In genomic region chr10:78464201-78464791, GRCm38 (mm10) we compare ENCODE assay signal across 8 mouse cellular contexts. TPM values are rescaled to one million over a fixed set of nuclear protein-coding genes. Genes with fewer than 3 reads are reported as not detected.
DNase-seq lines count a peak whose midpoint lies in the region; ATAC-seq and TF ChIP-seq lines count a peak whose summit lies in the region.

No protein-coding gene starts in this region.

- peak overlapping the region; percentile 73 for H3K4me3 ChIP-seq in liver, adult 2 months (ENCODE audit: insufficient read depth, low read depth, low read length)
- peak overlapping the region; percentile 71 for H3K4me3 ChIP-seq in forebrain, postnatal 0 days (ENCODE audit: low read depth, low read length)
- H3K4me3 ChIP-seq in midbrain, embryonic 11.5 days (ENCODE audit: low read depth, low read length), result peak overlapping the region; percentile 62

- H3K79me2 ChIP-seq in liver, adult 2 months (ENCODE audit: control insufficient read depth, insufficient read depth, low read length), result peaks cover 16% of the 10 kb centered on the region; the same call in 1 of the 2 replicates

- TF ChIP-seq POLR2A in liver, adult 2 months (IDR thresholded peaks at IDR 0.05; ENCODE audit: extremely low read depth, insufficient read depth, low read length), result no peak

- no peaks in the 10 kb centered on the region for H3K36me3 ChIP-seq in liver, adult 2 months (ENCODE audit: control insufficient read depth, insufficient read depth, low read length)
- H3K36me3 ChIP-seq in forebrain, postnatal 0 days (ENCODE audit: insufficient read depth), result no peaks in the 10 kb centered on the region
- H3K36me3 ChIP-seq in midbrain, embryonic 11.5 days (ENCODE audit: control insufficient read depth, insufficient read depth, low read length), result no peaks in the 10 kb centered on the region

- H3K4me1 ChIP-seq in liver, adult 2 months (ENCODE audit: control insufficient read depth, insufficient read depth, low read length), result peaks cover 24% of the 10 kb centered on the region
- H3K4me1 ChIP-seq in forebrain, postnatal 0 days (ENCODE audit: insufficient read depth), result peaks cover 5% of the 10 kb centered on the region; the same call in 1 of the 2 replicates
- peaks cover 6% of the 10 kb centered on the region for H3K4me1 ChIP-seq in midbrain, embryonic 11.5 days (ENCODE audit: control insufficient read depth, insufficient read depth, low read length)

- TF ChIP-seq CTCF in liver, adult 2 months (IDR thresholded peaks at IDR 0.05; ENCODE audit: low read depth, low read length), result no peak
- TF ChIP-seq CTCF in forebrain, postnatal 0 days (IDR thresholded peaks at IDR 0.05; ENCODE audit: low read depth), result no peak

- DNase-seq in liver, adult 2 months (ENCODE audit: extremely low read depth, low read depth, low spot score), result no peak
- no peak for DNase-seq in liver
- DNase-seq in forebrain, postnatal 0 days, result no peak
- no peak for DNase-seq in midbrain, embryonic 11.5 days (ENCODE audit: low spot score, missing footprints)
- no peak for DNase-seq in left cerebral cortex, adult 11 months (ENCODE audit: low spot score)
- no peak for DNase-seq in adipocyte (ENCODE audit: low spot score)
- DNase-seq in adrenal gland, adult (ENCODE audit: inconsistent age in 2 of 2, low spot score in 1 of 2), result no peak

- peak overlapping the region; percentile 99 for H3K4me2 ChIP-seq in forebrain, postnatal 0 days (ENCODE audit: low read depth)
- peak overlapping the region; percentile 99 for H3K4me2 ChIP-seq in midbrain, embryonic 11.5 days

- no peaks in the 10 kb centered on the region for H3K27me3 ChIP-seq in liver, adult 2 months (ENCODE audit: control insufficient read depth, insufficient read depth, low read length)
- H3K27me3 ChIP-seq in forebrain, postnatal 0 days (ENCODE audit: insufficient read depth, low read length), result no peaks in the 10 kb centered on the region
- no peaks in the 10 kb centered on the region for H3K27me3 ChIP-seq in midbrain, embryonic 11.5 days (ENCODE audit: control insufficient read depth, insufficient read depth, low read length)

- ATAC-seq in activated CD4-positive, CD25-positive, alpha-beta regulatory T cell, adult 4 months, result peak; percentile 20
- ATAC-seq in forebrain, postnatal 0 days, result peak; percentile 54
- peak; percentile 54; the same call in 1 of the 2 replicates for ATAC-seq in midbrain, embryonic 11.5 days (ENCODE audit: low FRiP score)

- 1% methylated on average over 32 of the region's 32 CpGs for WGBS in liver, adult 2 months
- 1% methylated on average over 32 of the region's 32 CpGs for WGBS in forebrain, postnatal 0 days
- WGBS in midbrain, embryonic 11.5 days, result 1% methylated on average over 32 of the region's 32 CpGs

- no peaks in the 10 kb centered on the region for H3K9me3 ChIP-seq in forebrain, postnatal 0 days (ENCODE audit: low read length)
- H3K9me3 ChIP-seq in midbrain, embryonic 11.5 days (ENCODE audit: control insufficient read depth, low read length), result no peaks in the 10 kb centered on the region

- peak overlapping the region; percentile 85 for H3K9ac ChIP-seq in liver, adult 2 months (ENCODE audit: low read depth, low read length)
- peak overlapping the region; percentile 73 for H3K9ac ChIP-seq in forebrain, postnatal 0 days
- H3K9ac ChIP-seq in midbrain, embryonic 11.5 days (ENCODE audit: low read length), result peak overlapping the region; percentile 69

- H3K27ac ChIP-seq in liver, adult 2 months (replicated peaks; ENCODE audit: insufficient read depth, low read depth, low read length), result peak overlapping the region; percentile 78
- peak overlapping the region; percentile 54 for H3K27ac ChIP-seq in forebrain, postnatal 0 days (ENCODE audit: low read depth, low read length)
- no peak overlapping the region for H3K27ac ChIP-seq in midbrain, embryonic 11.5 days (ENCODE audit: low read depth, low read length)

RNA-seq across cellular contexts. Expression of gene Pdxk, which starts 0.5 kb away (rescaled TPM):
- 19.9 TPM in 2 replicates for total RNA-seq in liver, adult 2 months (2014; rRNA removed)
- polyA plus RNA-seq in liver, adult 2 months (2012; rRNA removed), result 29.2 and 29.5 TPM in 2 replicates
- 1 to 10 TPM; 5.7 to 8.5 TPM for polyA plus RNA-seq in activated CD4-positive, CD25-positive, alpha-beta regulatory T cell, adult 4 months (2017; shearing (Covaris generic))
- 30.5 and 43.6 TPM in 2 replicates for total RNA-seq in forebrain, postnatal 0 days (2014; rRNA removed)
- 20.0 and 30.7 TPM in 2 replicates for polyA plus RNA-seq in forebrain, postnatal 0 days (2015; fragmentation: Nextera tagmentation; extraction: Ambion mirVana)
- 6.2 and 6.4 TPM in 2 replicates for polyA plus RNA-seq in midbrain, embryonic 11.5 days (2014; fragmentation: Nextera tagmentation; extraction: Ambion mirVana)

RNA-seq across cellular contexts. Expression of gene Cstb, which starts 38.8 kb away (rescaled TPM):
- 52.0 and 60.8 TPM in 2 replicates for total RNA-seq in liver, adult 2 months (2014; rRNA removed)
- polyA plus RNA-seq in liver, adult 2 months (2012; rRNA removed), result 41.4 and 47.5 TPM in 2 replicates
- polyA plus RNA-seq in activated CD4-positive, CD25-positive, alpha-beta regulatory T cell, adult 4 months (2017; shearing (Covaris generic)), result 100 to 1,000 TPM; 166 to 179 TPM
- 55.2 and 59.0 TPM in 2 replicates for total RNA-seq in forebrain, postnatal 0 days (2014; rRNA removed)
- polyA plus RNA-seq in forebrain, postnatal 0 days (2015; fragmentation: Nextera tagmentation; extraction: Ambion mirVana), result 147 and 190 TPM in 2 replicates
- polyA plus RNA-seq in midbrain, embryonic 11.5 days (2014; fragmentation: Nextera tagmentation; extraction: Ambion mirVana), result 109 and 115 TPM in 2 replicates

RNA-seq across cellular contexts. Expression of gene Rrp1, which starts 51.5 kb away (rescaled TPM):
- 39.8 and 41.9 TPM in 2 replicates for total RNA-seq in liver, adult 2 months (2014; rRNA removed)
- 30.7 and 37.6 TPM in 2 replicates for polyA plus RNA-seq in liver, adult 2 months (2012; rRNA removed)
- 100 to 1,000 TPM in 1 of 2 experiments, 10 to 100 TPM in 1; 92.2 to 124 TPM for polyA plus RNA-seq in activated CD4-positive, CD25-positive, alpha-beta regulatory T cell, adult 4 months (2017; shearing (Covaris generic))
- 256 TPM in 2 replicates for total RNA-seq in forebrain, postnatal 0 days (2014; rRNA removed)
- 401 and 455 TPM in 2 replicates for polyA plus RNA-seq in forebrain, postnatal 0 days (2015; fragmentation: Nextera tagmentation; extraction: Ambion mirVana)
- polyA plus RNA-seq in midbrain, embryonic 11.5 days (2014; fragmentation: Nextera tagmentation; extraction: Ambion mirVana), result 223 and 244 TPM in 2 replicates

RNA-seq across cellular contexts. Expression of gene Olfr1358, which starts 52.9 kb away (rescaled TPM):
- not detected in 2 replicates for total RNA-seq in liver, adult 2 months (2014; rRNA removed)
- polyA plus RNA-seq in liver, adult 2 months (2012; rRNA removed), result not detected in 2 replicates
- not detected for polyA plus RNA-seq in activated CD4-positive, CD25-positive, alpha-beta regulatory T cell, adult 4 months (2017; shearing (Covaris generic))
- total RNA-seq in forebrain, postnatal 0 days (2014; rRNA removed), result 0.71 TPM in 1 of 2 replicates, not detected in the other
- not detected in 2 replicates for polyA plus RNA-seq in forebrain, postnatal 0 days (2015; fragmentation: Nextera tagmentation; extraction: Ambion mirVana)
- polyA plus RNA-seq in midbrain, embryonic 11.5 days (2014; fragmentation: Nextera tagmentation; extraction: Ambion mirVana), result not detected in 2 replicates
